Mouse (Mus musculus): ENCODE data around the gene Mettl7b.

Mettl7b gene

DNA sequence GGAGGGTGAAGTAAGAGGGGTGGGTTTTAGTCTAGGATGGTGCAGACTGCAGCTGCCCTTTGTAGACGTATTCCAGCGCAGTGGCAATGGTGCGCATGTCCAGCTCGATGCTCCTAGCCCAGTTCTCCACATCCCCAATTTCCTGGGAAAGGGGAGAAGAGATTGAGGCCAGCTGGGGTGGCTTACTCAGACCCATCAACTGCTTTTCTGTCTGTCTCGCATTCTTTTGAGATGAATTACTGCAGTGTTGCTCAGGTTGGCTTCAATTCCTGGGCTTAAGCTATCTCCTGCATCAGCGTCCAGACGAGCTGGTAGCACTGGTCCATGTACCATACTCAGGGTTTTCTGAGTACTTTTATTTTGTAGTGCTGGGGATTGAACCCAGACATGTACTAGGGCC, 40.8 kb downstream of the Mettl7b start:
- DNase-seq (ENCODE audit: low spot score in 2 of 2) = no peak

GRCm38 (mm10) chr10:128919203-128919631, 41.6 kb downstream of the Mettl7b start:
- peak in 1 of 2 experiments; percentile 47 for DNase-seq (ENCODE audit: low spot score in 2 of 2)

GRCm38 (mm10) chr10:128918246-128918645, 42.5 kb downstream of the Mettl7b start:
- DNase-seq (ENCODE audit: low spot score in 2 of 2) = peak in 1 of 2 experiments; percentile 39

GRCm38 (mm10) chr10:128917400-128917799, 43.4 kb downstream of the Mettl7b start:
- DNase-seq (ENCODE audit: low spot score in 2 of 2) = no peak

GRCm38 (mm10) chr10:128916665-128917064, 44.1 kb downstream of the Mettl7b start:
- DNase-seq (ENCODE audit: low spot score in 2 of 2) = no peak

- no peak for DNase-seq (ENCODE audit: low spot score in 2 of 2)
Measured at GRCm38 (mm10) chr10:128915550-128915949, 45.2 kb downstream of the Mettl7b start.

DNA sequence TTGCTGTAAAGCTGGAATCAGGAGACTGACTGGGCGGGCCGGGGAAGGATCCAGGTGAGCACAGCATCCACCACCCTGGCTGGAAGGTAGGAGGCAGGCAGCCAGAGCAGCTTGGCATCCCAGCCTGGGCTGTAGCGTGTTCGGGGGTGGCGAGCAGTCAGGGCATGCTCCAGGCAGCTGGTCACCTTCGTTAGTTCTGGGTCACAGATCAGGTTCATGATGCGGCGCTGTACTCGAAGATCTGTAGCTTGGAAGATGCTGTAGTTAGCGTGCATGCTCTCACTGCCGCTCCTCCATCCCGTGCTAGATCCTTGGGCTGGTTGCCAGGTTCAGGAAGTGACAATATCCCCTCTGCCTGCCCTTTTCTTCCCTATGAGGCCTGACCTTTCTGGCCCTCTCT, 47.1 kb downstream of the Mettl7b start:
- no peak for DNase-seq (ENCODE audit: low spot score in 2 of 2)

DNA sequence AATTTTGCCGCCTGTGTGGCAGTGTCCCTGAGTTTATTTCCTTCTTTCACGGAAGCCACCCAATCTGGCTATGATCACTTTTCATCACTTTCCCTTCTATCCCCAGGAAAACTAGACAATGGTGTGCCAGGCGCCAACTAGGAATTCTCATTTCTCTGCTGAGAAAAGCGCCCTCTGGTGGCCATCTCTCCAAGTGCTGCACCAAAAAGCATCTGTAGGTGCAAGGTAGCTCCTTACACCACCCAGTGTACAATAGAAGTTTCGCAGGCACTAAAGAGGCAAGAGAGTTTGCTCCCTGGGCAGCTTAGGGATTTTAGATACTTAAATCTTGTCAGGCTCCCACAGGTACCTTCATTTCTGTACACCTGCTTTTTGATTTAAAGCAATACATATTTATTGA, 47.6 kb downstream of the Mettl7b start:
- DNase-seq (ENCODE audit: low spot score in 2 of 2) = peak in 1 of 2 experiments; percentile 85

- no peak for DNase-seq (ENCODE audit: low spot score in 2 of 2)
Measured at GRCm38 (mm10) chr10:128912791-128913190, 48.0 kb downstream of the Mettl7b start.

GRCm38 (mm10) chr10:128912268-128912667, 48.5 kb downstream of the Mettl7b start:
- no peak for DNase-seq (ENCODE audit: low spot score in 2 of 2)

GRCm38 (mm10) chr10:128911430-128911829, 49.4 kb downstream of the Mettl7b start:
- DNase-seq (ENCODE audit: low spot score in 2 of 2) = no peak

GRCm38 (mm10) chr10:128910066-128910841, 50.5 kb downstream of the Mettl7b start:
- no peak for DNase-seq (ENCODE audit: low spot score in 2 of 2)

- DNase-seq (ENCODE audit: low spot score in 2 of 2) = peak; percentile 89 to 91
Measured at GRCm38 (mm10) chr10:128909567-128910028, 51.2 kb downstream of the Mettl7b start.

GRCm38 (mm10) chr10:128908778-128909448, 51.9 kb downstream of the Mettl7b start:
- no peak for DNase-seq (ENCODE audit: low spot score in 2 of 2)
